ENCODE assay signal across 8 mouse cellular contexts in the genomic region with DNA sequence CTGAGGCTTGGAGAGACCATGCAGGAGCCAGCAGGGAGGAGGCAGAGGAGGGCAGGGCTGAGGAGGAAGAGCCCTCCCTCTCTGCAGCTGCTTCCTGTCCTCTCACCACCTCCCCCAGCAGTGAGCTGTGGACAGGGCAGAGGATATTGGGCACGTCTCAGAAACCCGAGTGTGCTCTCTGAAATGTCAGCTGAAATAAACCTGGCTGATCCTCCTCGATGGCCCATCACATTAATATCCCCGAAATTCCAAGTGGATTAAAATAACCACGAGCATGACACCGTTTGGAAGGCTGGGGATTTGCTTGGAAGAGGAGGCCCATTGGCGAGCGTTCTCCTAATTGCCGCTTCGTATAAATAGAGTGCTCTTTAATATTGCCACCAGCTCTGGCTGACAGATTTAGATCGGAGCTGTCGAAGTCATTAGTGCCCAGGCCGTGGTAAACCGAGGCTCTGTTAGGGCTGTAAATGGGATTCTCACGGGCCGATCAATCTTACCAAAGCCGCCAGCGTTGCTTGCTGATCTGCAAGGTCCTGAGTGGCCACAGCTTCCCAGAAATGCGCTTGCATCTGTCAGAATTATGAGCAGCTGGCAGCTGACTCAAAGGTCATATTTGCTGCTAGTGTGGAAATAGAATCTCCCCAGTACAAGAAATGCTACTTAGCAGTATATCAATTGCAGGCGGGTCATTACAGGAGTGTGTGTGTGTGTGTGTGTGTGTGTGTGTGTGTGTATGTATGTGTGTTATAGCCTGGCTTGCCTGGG.
DNase-seq lines count a peak whose midpoint lies in the region; ATAC-seq and TF ChIP-seq lines count a peak whose summit lies in the region.

No protein-coding gene starts in this region.

- peak; percentile 12 for DNase-seq in liver
- DNase-seq in liver, postnatal 0 days = no peak
- DNase-seq in gastrocnemius, postnatal 36 days = peak; percentile 53 to 59
- peak; percentile 61 for DNase-seq in kidney, postnatal 0 days (ENCODE audit: low spot score)
- peak; percentile 51 for DNase-seq in retina, embryonic 14.5 days (ENCODE audit: low spot score)
- DNase-seq in frontal cortex, postnatal 14 days (ENCODE audit: low spot score in 2 of 2) = no peak
- DNase-seq in right cerebral cortex, postnatal 36 days (ENCODE audit: low spot score in 2 of 2) = no peak
- no peak for DNase-seq in layer of hippocampus, adult 11-12 months (ENCODE audit: low spot score)

- H3K9me3 ChIP-seq in liver, postnatal 0 days (ENCODE audit: low read length) = no peaks in the 10 kb centered on the region
- no peaks in the 10 kb centered on the region for H3K9me3 ChIP-seq in kidney, postnatal 0 days (replicated peaks; ENCODE audit: low read length)

- no peaks in the 10 kb centered on the region for H3K4me1 ChIP-seq in liver, postnatal 0 days (ENCODE audit: insufficient read depth)
- no peaks in the 10 kb centered on the region for H3K4me1 ChIP-seq in kidney, postnatal 0 days (replicated peaks; ENCODE audit: insufficient read depth, low read length)

- intact Hi-C loops in gastrocnemius, postnatal 36 days (cut with DNase I) = loop anchor here (1.0 kb wide), 1 partner anchor 9 kb away; no protein-coding TSS in a partner anchor

- H3K27ac ChIP-seq in liver, postnatal 0 days (ENCODE audit: low read depth) = no peak overlapping the region
- H3K27ac ChIP-seq in kidney, postnatal 0 days = no peak overlapping the region

- no peak overlapping the region for H3K4me3 ChIP-seq in liver, postnatal 0 days (ENCODE audit: low read depth, low read length)
- no peak overlapping the region for H3K4me3 ChIP-seq in kidney, postnatal 0 days (replicated peaks; ENCODE audit: low read depth, low read length)

- no peak for TF ChIP-seq EP300 in liver, postnatal 0 days (IDR thresholded peaks at IDR 0.05; ENCODE audit: low read depth)

- H3K27me3 ChIP-seq in liver, postnatal 0 days (ENCODE audit: insufficient read depth, low read length) = no peaks in the 10 kb centered on the region
- no peaks in the 10 kb centered on the region for H3K27me3 ChIP-seq in kidney, postnatal 0 days (ENCODE audit: insufficient read depth, low read length)

- H3K9ac ChIP-seq in liver, postnatal 0 days (replicated peaks) = no peak overlapping the region
- no peak overlapping the region for H3K9ac ChIP-seq in kidney, postnatal 0 days (ENCODE audit: low read depth, low read length)

- H3K4me2 ChIP-seq in liver, postnatal 0 days (ENCODE audit: low read depth, low read length) = no peak overlapping the region
- peak overlapping the region; percentile 21; the same call in 1 of the 2 replicates for H3K4me2 ChIP-seq in kidney, postnatal 0 days (ENCODE audit: low read length)

- H3K36me3 ChIP-seq in liver, postnatal 0 days (replicated peaks; ENCODE audit: insufficient read depth, low read length) = no peaks in the 10 kb centered on the region
- H3K36me3 ChIP-seq in kidney, postnatal 0 days (ENCODE audit: insufficient read depth, low read length) = no peaks in the 10 kb centered on the region

- ATAC-seq in liver, postnatal 0 days = no peak
- no peak for ATAC-seq in kidney, postnatal 0 days (replicated peaks; ENCODE audit: low FRiP score, low read depth)

- 54% methylated on average over 20 of the region's 20 CpGs for WGBS in liver, postnatal 0 days (ENCODE audit: insufficient replicate concordance)
- WGBS in kidney, postnatal 0 days = 29% methylated on average over 20 of the region's 20 CpGs

- TF ChIP-seq CTCF in liver, postnatal 0 days (IDR thresholded peaks at IDR 0.05; ENCODE audit: low read depth) = no peak
- TF ChIP-seq CTCF in kidney, postnatal 0 days (IDR thresholded peaks at IDR 0.05; ENCODE audit: low read depth) = no peak

Comparison
In these comparisons a context has a peak if more than half of its experiments do, and no peak if none do; other contexts are left out.
1. DNase-seq: peak in liver (single experiment), gastrocnemius, postnatal 36 days (2 of 2), kidney, postnatal 0 days (single experiment) and retina, embryonic 14.5 days (single experiment); none in liver, postnatal 0 days (single experiment), frontal cortex, postnatal 14 days (0 of 2), right cerebral cortex, postnatal 36 days (0 of 2) and layer of hippocampus, adult 11-12 months (single experiment).